Mouse (Mus musculus) gonadal fat pad, adult 2 months (tissue): ENCODE measurements around the gene Notch2. TPM values are rescaled to one million over a fixed set of nuclear protein-coding genes. Genes with fewer than 3 reads are reported as not detected.
A peak's percentile ranks its signal among the peaks of the same experiment; 100 is the strongest.

Source experiments
- DNase-seq: peaks from one replicate; pipeline ENCODE4 v3.0.0-alpha.2; 2012; ENCODE audit warnings: low read depth
- polyA plus RNA-seq: library from polyadenylated mRNA; depleted of rRNA; stranded (reverse); fragments of >200 nt; gene quantifications from 2 replicates; pipeline ENCODE4 v1.2.3, GENCODE M21; 2012

The Notch2 gene
- polyA plus RNA-seq, 1 experiment, result 26.6 TPM

- no peak for DNase-seq
Observed at GRCm38 (mm10) chr3:98052507-98053430, 39.4 kb downstream of the Notch2 start.

- peak; percentile 46 for DNase-seq
Observed at GRCm38 (mm10) chr3:98053817-98054216, 40.5 kb downstream of the Notch2 start.

- no peak for DNase-seq
Observed at GRCm38 (mm10) chr3:98054334-98055007, 41.1 kb downstream of the Notch2 start.

- no peak for DNase-seq
Observed at GRCm38 (mm10) chr3:98055008-98055345, 41.6 kb downstream of the Notch2 start.

GRCm38 (mm10) chr3:98055808-98056728 lies 42.7 kb downstream of the Notch2 start:
- DNase-seq, result no peak

- DNase-seq, result no peak
Observed at GRCm38 (mm10) chr3:98056956-98057365, 43.6 kb downstream of the Notch2 start.

GRCm38 (mm10) chr3:98059076-98059475 lies 45.7 kb downstream of the Notch2 start:
- DNase-seq, result no peak

GRCm38 (mm10) chr3:98060981-98061660 lies 47.8 kb downstream of the Notch2 start:
- DNase-seq, result no peak

GRCm38 (mm10) chr3:98061661-98062330 lies 48.5 kb downstream of the Notch2 start:
- no peak for DNase-seq

- DNase-seq, result no peak
Observed at GRCm38 (mm10) chr3:98062591-98063185, 49.4 kb downstream of the Notch2 start.

GRCm38 (mm10) chr3:98063186-98063771 lies 50.0 kb downstream of the Notch2 start:
- no peak for DNase-seq

- no peak for DNase-seq
Observed at GRCm38 (mm10) chr3:98063833-98064232, 50.5 kb downstream of the Notch2 start.

GRCm38 (mm10) chr3:98065004-98065403 lies 51.7 kb downstream of the Notch2 start:
- DNase-seq, result no peak

GRCm38 (mm10) chr3:98066434-98066833 lies 53.1 kb downstream of the Notch2 start:
- no peak for DNase-seq

- no peak for DNase-seq
Observed at GRCm38 (mm10) chr3:98067413-98067812, 54.1 kb downstream of the Notch2 start.

- DNase-seq, result no peak
Observed at GRCm38 (mm10) chr3:98067852-98068491, 54.6 kb downstream of the Notch2 start.

GRCm38 (mm10) chr3:98069161-98069560 lies 55.8 kb downstream of the Notch2 start:
- no peak for DNase-seq

GRCm38 (mm10) chr3:98069856-98070255 lies 56.5 kb downstream of the Notch2 start:
- DNase-seq, result no peak

- DNase-seq, result no peak
Observed at GRCm38 (mm10) chr3:98072570-98072969, 59.2 kb downstream of the Notch2 start.
